Mouse (Mus musculus) olfactory bulb, adult 2 months (tissue): ENCODE data around the gene Bcas3.

ENCODE experiments used
- CTCF ChIP-seq: fragments of 200-500 bp; IDR thresholded peaks from 2 replicates; pipeline ENCODE4 v1.5.1; 2012; ENCODE audit warnings: low read depth, mild to moderate bottlenecking, low read length, moderate library complexity; ENCODE audit not compliant: insufficient read depth
- POLR2A ChIP-seq: fragments of 200-500 bp; IDR thresholded peaks from 2 replicates; pipeline ENCODE4 v1.6.1; 2012; ENCODE audit warnings: mild to moderate bottlenecking, low read depth, low read length, moderate library complexity; ENCODE audit not compliant: insufficient read depth

GRCm38 (mm10) chr11:85334778-85335177 is 18.2 kb upstream of the Bcas3 start:
- TF ChIP-seq CTCF, result no peak
- TF ChIP-seq POLR2A, result no peak
